Mouse (Mus musculus): ENCODE measurements at regions not wholly inside any gene's neighbourhood (a gene's known extent, or its start where the extent isn't known, plus 50 kb on each side); places are given as distances from the start of the nearest gene placed in this dataset.

- TF ChIP-seq CTCF (IDR thresholded peaks at IDR 0.05; ENCODE audit: control insufficient read depth, insufficient read depth, low read length) = no peak
- TF ChIP-seq POLR2A (IDR thresholded peaks at IDR 0.05; ENCODE audit: borderline replicate concordance, control insufficient read depth, low read depth, low read length) = no peak
These were observed 78.3 kb downstream of the Pou4f1 start for GRCm38 (mm10) chr14:104389297-104390071.

Measured in bone marrow, adult 2 months (tissue).